Mouse (Mus musculus): ENCODE results near the gene Robo1.

GRCm38 (mm10) chr16:72735588-72735987 lies 427.5 kb downstream of the Robo1 start:
- no peak for TF ChIP-seq POLR2A (IDR thresholded peaks at IDR 0.05; ENCODE audit: low read depth, low read length)
- TF ChIP-seq CTCF (conservative IDR thresholded peaks at IDR 0.05; ENCODE audit: insufficient read depth, insufficient read length, low read depth, low read length): no peak
